Mouse (Mus musculus): ENCODE measurements around the gene Igf2. TPM values are rescaled to one million over a fixed set of nuclear protein-coding genes. Genes with fewer than 3 reads are reported as not detected.

Gene Igf2
- total RNA-seq, 2 experiments from 2014 or later: 13,021 to 14,565 TPM

GRCm38 (mm10) chr7:142659767-142660650, 6.6 kb downstream of the Igf2 start:
- no peak for DNase-seq (ENCODE audit: low spot score in 2 of 2)

- DNase-seq (ENCODE audit: low spot score in 2 of 2): peak; percentile 62 to 78
These were observed 7.4 kb downstream of the Igf2 start for GRCm38 (mm10) chr7:142659181-142659681.

GRCm38 (mm10) chr7:142658681-142659180, 7.9 kb downstream of the Igf2 start:
- DNase-seq (ENCODE audit: low spot score in 2 of 2): peak in 1 of 2 experiments; percentile 43

- no peak for DNase-seq (ENCODE audit: low spot score in 2 of 2)
These were observed 8.6 kb downstream of the Igf2 start for GRCm38 (mm10) chr7:142657821-142658614.

GRCm38 (mm10) chr7:142657341-142657791, 9.2 kb downstream of the Igf2 start:
- DNase-seq (ENCODE audit: low spot score in 2 of 2): peak; percentile 50 to 59

GRCm38 (mm10) chr7:142656055-142656454, 10.6 kb downstream of the Igf2 start:
- peak; percentile 63 to 84 for DNase-seq (ENCODE audit: low spot score in 2 of 2)

GRCm38 (mm10) chr7:142655633-142656032, 11.0 kb downstream of the Igf2 start:
- DNase-seq (ENCODE audit: low spot score in 2 of 2): no peak

- DNase-seq (ENCODE audit: low spot score in 2 of 2): no peak
These were observed 12.9 kb downstream of the Igf2 start for GRCm38 (mm10) chr7:142653726-142654125.

GRCm38 (mm10) chr7:142646676-142647075, 19.9 kb downstream of the Igf2 start:
- DNase-seq (ENCODE audit: low spot score in 2 of 2): no peak

GRCm38 (mm10) chr7:142645045-142645444, 21.6 kb downstream of the Igf2 start:
- DNase-seq (ENCODE audit: low spot score in 2 of 2): no peak

GRCm38 (mm10) chr7:142636178-142636577, 30.4 kb downstream of the Igf2 start:
- DNase-seq (ENCODE audit: low spot score in 2 of 2): no peak

GRCm38 (mm10) chr7:142630691-142631090, 35.9 kb downstream of the Igf2 start:
- DNase-seq (ENCODE audit: low spot score in 2 of 2): no peak

- DNase-seq (ENCODE audit: low spot score in 2 of 2): no peak
These were observed 36.8 kb downstream of the Igf2 start for GRCm38 (mm10) chr7:142629806-142630205.

- DNase-seq (ENCODE audit: low spot score in 2 of 2): no peak
These were observed 44.4 kb downstream of the Igf2 start for GRCm38 (mm10) chr7:142622180-142622579.

- no peak for DNase-seq (ENCODE audit: low spot score in 2 of 2)
These were observed 53.5 kb downstream of the Igf2 start for GRCm38 (mm10) chr7:142613077-142613476.

- DNase-seq (ENCODE audit: low spot score in 2 of 2): peak; percentile 45 to 63
These were observed 55.8 kb downstream of the Igf2 start for GRCm38 (mm10) chr7:142610627-142611406.

GRCm38 (mm10) chr7:142600921-142601320, 65.7 kb downstream of the Igf2 start:
- DNase-seq (ENCODE audit: low spot score in 2 of 2): no peak
